Mouse (Mus musculus): ENCODE data around the gene Zfp106. TPM values are rescaled to one million over a fixed set of nuclear protein-coding genes. Genes with fewer than 3 reads are reported as not detected.
A peak's percentile ranks its signal among the peaks of the same experiment; 100 is the strongest.
"Not testable (repeated sequence)": the region's sequence is repeated elsewhere in the genome, so short reads cannot be mapped to it uniquely, and the experiment has no call there.

The Zfp106 gene
- polyA plus RNA-seq, 1 experiment from 2014 or later: 75.8 TPM

- WGBS: 97% methylated on average over 3 of the region's 3 CpGs
- no peak for DNase-seq (ENCODE audit: low spot score)
- Histone ChIP-seq H3K4me1 (peaks cover 29% of the 10 kb centered on the region), H3K36me3 (peaks cover 11% of the 10 kb centered on the region), H3K27ac (no peak overlapping the region), H3K4me3 (no peak overlapping the region), H3K27me3 (ENCODE audit: low read depth, poor library complexity, severe bottlenecking) (no peaks in the 10 kb centered on the region), H3K9me3 (replicated peaks) (no peaks in the 10 kb centered on the region)
These were observed 7.4 kb upstream of the Zfp106 start for GRCm38 (mm10) chr2:120571081-120571480.

- WGBS: under 1% methylated on average over 22 of the region's 22 CpGs
These were observed 4.2 kb upstream of the Zfp106 start for GRCm38 (mm10) chr2:120567798-120568320.

GRCm38 (mm10) chr2:120566886-120567797 is 3.5 kb upstream of the Zfp106 start, which contains the start of gene Snap23:
Gene Snap23, plus strand, starts transcription at chr2:120567671.
- peak within 1 kb of the TSS; percentile 90 for H3K27ac ChIP-seq
- H3K4me3 ChIP-seq: peak within 1 kb of the TSS; percentile 83
- peaks cover 20% of the 10 kb centered on the region for H3K4me1 ChIP-seq
- DNase-seq (ENCODE audit: low spot score): peak; percentile 97
- WGBS: 2% methylated on average over 42 of the region's 42 CpGs
- H3K9me3 ChIP-seq (replicated peaks): no peaks in the 10 kb centered on the region
- no peaks in the 10 kb centered on the region for H3K27me3 ChIP-seq (ENCODE audit: low read depth, poor library complexity, severe bottlenecking)
- H3K36me3 ChIP-seq: peaks cover 11% of the 10 kb centered on the region

More at GRCm38 (mm10) chr2:120567798-120568320, 4.2 kb upstream of the Zfp106 start:
- H3K27ac ChIP-seq: peak overlapping the region; percentile 90
- peaks cover 16% of the 10 kb centered on the region for H3K4me1 ChIP-seq
- H3K36me3 ChIP-seq: peaks cover 11% of the 10 kb centered on the region
- DNase-seq (ENCODE audit: low spot score): no peak
- no peaks in the 10 kb centered on the region for H3K27me3 ChIP-seq (ENCODE audit: low read depth, poor library complexity, severe bottlenecking)
- H3K9me3 ChIP-seq (replicated peaks): no peaks in the 10 kb centered on the region
- peak overlapping the region; percentile 83 for H3K4me3 ChIP-seq

DNA sequence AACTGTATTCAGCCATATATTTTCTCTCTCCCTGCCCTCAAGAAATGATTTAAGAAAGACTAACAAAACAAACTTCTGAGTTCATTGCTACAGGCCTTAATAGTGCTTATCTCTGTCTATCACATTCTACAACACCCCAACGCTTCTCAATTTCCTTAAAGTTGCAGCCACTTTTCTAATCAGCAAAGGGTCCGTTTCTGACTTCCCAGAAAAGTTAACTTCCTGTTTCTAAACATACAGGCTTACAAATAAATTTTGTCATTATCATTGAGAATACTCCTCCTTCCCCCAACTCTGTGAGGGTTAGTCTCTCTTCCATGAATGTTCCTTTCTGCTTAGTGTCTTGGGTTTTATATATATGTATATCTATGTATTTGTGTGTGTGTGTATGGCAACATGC is 1.7 kb upstream of the Zfp106 start:
- Histone ChIP-seq H3K4me3 (no peak overlapping the region), H3K27ac (no peak overlapping the region), H3K9me3 (replicated peaks) (no peaks in the 10 kb centered on the region), H3K4me1 (peaks cover 20% of the 10 kb centered on the region), H3K36me3 (peaks cover 13% of the 10 kb centered on the region), H3K27me3 (ENCODE audit: low read depth, poor library complexity, severe bottlenecking) (no peaks in the 10 kb centered on the region)
- 91% methylated on average over 2 of the region's 2 CpGs for WGBS
- no peak for DNase-seq (ENCODE audit: low spot score)

GRCm38 (mm10) chr2:120564548-120565188 is 1.0 kb upstream of the Zfp106 start:
- H3K4me3 ChIP-seq; H3K9me3 ChIP-seq (replicated peaks); H3K27ac ChIP-seq; DNase-seq (ENCODE audit: low spot score); H3K27me3 ChIP-seq (ENCODE audit: low read depth, poor library complexity, severe bottlenecking): not testable (repeated sequence)
- Histone ChIP-seq H3K36me3 (peaks cover 17% of the 10 kb centered on the region), H3K4me1 (peaks cover 20% of the 10 kb centered on the region)
- WGBS: 91% methylated on average over 4 of the region's 4 CpGs

- DNase-seq (ENCODE audit: low spot score): no peak
- H3K4me1 ChIP-seq: peaks cover 8% of the 10 kb centered on the region
- peak overlapping the region; percentile 96 for H3K27ac ChIP-seq
- no peaks in the 10 kb centered on the region for H3K9me3 ChIP-seq (replicated peaks)
- peak overlapping the region; percentile 94 for H3K4me3 ChIP-seq
- WGBS: 25% methylated on average over 9 of the region's 9 CpGs
- no peaks in the 10 kb centered on the region for H3K27me3 ChIP-seq (ENCODE audit: low read depth, poor library complexity, severe bottlenecking)
- H3K36me3 ChIP-seq: peaks cover 18% of the 10 kb centered on the region
These were observed 796 bp downstream of the Zfp106 start for GRCm38 (mm10) chr2:120562859-120563234.

DNA sequence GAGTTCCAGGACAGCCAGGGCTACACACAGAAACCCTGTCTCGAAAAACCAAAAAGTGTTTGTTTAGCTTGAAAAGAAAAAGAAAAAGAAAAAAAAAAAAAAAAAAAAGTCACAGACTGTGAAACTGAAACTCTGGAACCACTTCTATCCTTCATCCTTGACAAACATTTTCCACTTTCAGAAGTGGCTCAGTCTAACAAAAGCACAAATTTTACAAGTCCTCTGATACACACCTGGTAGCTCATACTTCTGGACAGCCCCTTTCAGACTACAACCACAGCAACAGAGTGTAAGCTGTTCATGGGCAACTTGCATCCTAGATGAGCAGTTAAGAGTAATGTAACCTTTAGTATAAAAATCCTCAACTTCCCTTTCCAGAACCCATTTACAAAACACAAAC is 2.1 kb downstream of the Zfp106 start:
- Histone ChIP-seq H3K9me3 (replicated peaks) (no peaks in the 10 kb centered on the region), H3K4me1 (peaks cover 5% of the 10 kb centered on the region), H3K36me3 (peaks cover 28% of the 10 kb centered on the region), H3K4me3 (no peak overlapping the region), H3K27me3 (ENCODE audit: low read depth, poor library complexity, severe bottlenecking) (no peaks in the 10 kb centered on the region), H3K27ac (no peak overlapping the region)
- no peak for DNase-seq (ENCODE audit: low spot score)
- 93% methylated on average over 1 of the region's 1 CpGs for WGBS

DNA sequence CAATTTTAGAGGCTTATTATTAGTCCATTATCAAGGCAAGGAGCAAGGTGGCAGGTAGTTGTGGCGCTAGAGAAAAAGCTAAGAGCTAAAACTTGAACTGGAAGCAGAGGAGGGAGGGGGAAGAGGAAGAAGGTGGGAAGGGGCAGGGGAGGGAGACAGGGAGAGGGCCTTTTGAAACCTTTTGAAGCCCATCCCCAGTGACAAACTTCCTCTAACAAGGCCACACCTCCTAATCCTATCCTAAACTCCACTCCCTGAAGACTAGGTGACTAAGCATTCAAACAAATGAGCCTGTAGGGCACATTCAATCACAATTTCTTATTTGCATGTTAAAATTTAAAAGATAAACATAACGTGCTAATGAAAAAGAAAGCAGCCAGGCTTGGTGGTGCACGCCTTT is 4.8 kb downstream of the Zfp106 start:
- 84% methylated on average over 3 of the region's 3 CpGs for WGBS
- Histone ChIP-seq H3K27ac (no peak overlapping the region), H3K4me1 (peaks cover 5% of the 10 kb centered on the region), H3K27me3 (ENCODE audit: low read depth, poor library complexity, severe bottlenecking) (no peaks in the 10 kb centered on the region), H3K9me3 (replicated peaks) (no peaks in the 10 kb centered on the region), H3K4me3 (no peak overlapping the region), H3K36me3 (peaks cover 49% of the 10 kb centered on the region)
- no peak for DNase-seq (ENCODE audit: low spot score)

GRCm38 (mm10) chr2:120556868-120557267 is 6.8 kb downstream of the Zfp106 start:
- no peaks in the 10 kb centered on the region for H3K9me3 ChIP-seq (replicated peaks)
- no peak for DNase-seq (ENCODE audit: low spot score)
- H3K27ac ChIP-seq: no peak overlapping the region
- H3K4me3 ChIP-seq: no peak overlapping the region
- no peaks in the 10 kb centered on the region for H3K27me3 ChIP-seq (ENCODE audit: low read depth, poor library complexity, severe bottlenecking)
- H3K4me1 ChIP-seq: no peaks in the 10 kb centered on the region
- 88% methylated on average over 3 of the region's 3 CpGs for WGBS
- peaks cover 66% of the 10 kb centered on the region for H3K36me3 ChIP-seq

DNA sequence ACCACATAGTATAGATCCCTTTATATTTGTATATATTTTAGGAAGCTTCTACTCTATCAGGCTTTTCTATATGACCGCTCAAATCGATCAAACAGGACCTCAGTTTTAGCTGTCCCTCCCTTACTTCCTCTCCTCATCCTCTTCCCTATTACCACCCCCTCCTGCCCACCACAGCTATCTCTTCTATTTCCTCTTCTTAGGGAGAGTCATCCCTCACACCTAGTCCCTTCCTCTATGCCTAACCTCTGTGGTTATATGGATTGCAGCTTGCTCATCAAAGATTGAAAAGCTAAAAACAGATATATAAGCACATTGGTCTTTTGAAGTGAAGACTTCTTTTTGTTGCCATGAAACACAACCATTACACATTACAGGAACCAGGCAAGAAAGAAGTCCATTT is 18.9 kb downstream of the Zfp106 start:
- WGBS: 97% methylated on average over 2 of the region's 2 CpGs
- no peak overlapping the region for H3K4me3 ChIP-seq
- H3K36me3 ChIP-seq: peaks cover 63% of the 10 kb centered on the region
- no peak for DNase-seq (ENCODE audit: low spot score)
- no peaks in the 10 kb centered on the region for H3K4me1 ChIP-seq
- H3K27me3 ChIP-seq (ENCODE audit: low read depth, poor library complexity, severe bottlenecking): no peaks in the 10 kb centered on the region
- H3K9me3 ChIP-seq (replicated peaks): no peaks in the 10 kb centered on the region
- H3K27ac ChIP-seq: no peak overlapping the region

- H3K27ac ChIP-seq: no peak overlapping the region
- H3K27me3 ChIP-seq (ENCODE audit: low read depth, poor library complexity, severe bottlenecking): no peaks in the 10 kb centered on the region
- H3K9me3 ChIP-seq (replicated peaks): no peaks in the 10 kb centered on the region
- H3K4me3 ChIP-seq: no peak overlapping the region
- DNase-seq (ENCODE audit: low spot score): no peak
- H3K4me1 ChIP-seq: no peaks in the 10 kb centered on the region
- peaks cover 62% of the 10 kb centered on the region for H3K36me3 ChIP-seq
- WGBS: 68% methylated on average over 1 of the region's 1 CpGs
These were observed 23.9 kb downstream of the Zfp106 start for GRCm38 (mm10) chr2:120539778-120540208.

DNA sequence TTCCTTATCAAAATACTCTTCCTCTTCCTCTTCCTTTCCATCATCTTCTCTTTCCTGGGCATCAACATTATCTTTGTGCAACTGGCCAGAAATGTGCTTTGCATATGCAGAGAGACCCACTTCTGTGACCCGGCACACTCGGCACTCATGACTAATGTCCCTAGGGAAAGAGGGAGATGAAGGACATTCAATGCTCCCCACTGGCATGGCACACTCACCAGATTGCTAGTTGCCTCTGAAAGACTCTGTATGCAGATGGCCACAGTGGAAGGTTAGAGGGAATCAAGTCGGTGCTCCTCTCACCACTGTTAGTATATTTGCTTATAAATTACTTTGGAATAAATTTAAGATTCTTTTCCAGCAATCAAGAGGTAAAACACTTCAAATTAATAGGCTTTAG is 24.3 kb downstream of the Zfp106 start:
- Histone ChIP-seq H3K4me3 (no peak overlapping the region), H3K27ac (no peak overlapping the region), H3K36me3 (peaks cover 62% of the 10 kb centered on the region), H3K27me3 (ENCODE audit: low read depth, poor library complexity, severe bottlenecking) (no peaks in the 10 kb centered on the region), H3K9me3 (replicated peaks) (no peaks in the 10 kb centered on the region), H3K4me1 (no peaks in the 10 kb centered on the region)
- 93% methylated on average over 3 of the region's 3 CpGs for WGBS
- DNase-seq (ENCODE audit: low spot score): no peak

GRCm38 (mm10) chr2:120531223-120531622 is 32.4 kb downstream of the Zfp106 start:
- no peak overlapping the region for H3K4me3 ChIP-seq
- no peak overlapping the region for H3K27ac ChIP-seq
- peaks cover 99% of the 10 kb centered on the region for H3K36me3 ChIP-seq
- WGBS: 86% methylated on average over 4 of the region's 4 CpGs
- H3K4me1 ChIP-seq: no peaks in the 10 kb centered on the region
- no peaks in the 10 kb centered on the region for H3K9me3 ChIP-seq (replicated peaks)
- no peaks in the 10 kb centered on the region for H3K27me3 ChIP-seq (ENCODE audit: low read depth, poor library complexity, severe bottlenecking)
- no peak for DNase-seq (ENCODE audit: low spot score)

Measured in limb, embryonic 10.5 days (tissue).